Mouse (Mus musculus): ENCODE data around the gene Nit1.

GRCm38 (mm10) chr1:171365934-171366333, 20.5 kb upstream of the Nit1 start:
- TF ChIP-seq BHLHE40 (IDR thresholded peaks at IDR 0.05; ENCODE audit: borderline replicate concordance, low read depth, low read length) (no peak), CHD2 (IDR thresholded peaks at IDR 0.05; ENCODE audit: low read length) (no peak), HCFC1 (IDR thresholded peaks at IDR 0.05; ENCODE audit: low read depth, low read length) (no peak), EP300 (IDR thresholded peaks at IDR 0.05; ENCODE audit: low read depth in 1 of 2, low read length in 2 of 2) (no peak), ZKSCAN1 (IDR thresholded peaks at IDR 0.05; ENCODE audit: low read depth, low read length) (no peak), RAD21 (IDR thresholded peaks at IDR 0.05; ENCODE audit: low read depth, low read length) (no peak)
